ENCODE assay signal across 8 mouse cellular contexts in the genomic region with DNA sequence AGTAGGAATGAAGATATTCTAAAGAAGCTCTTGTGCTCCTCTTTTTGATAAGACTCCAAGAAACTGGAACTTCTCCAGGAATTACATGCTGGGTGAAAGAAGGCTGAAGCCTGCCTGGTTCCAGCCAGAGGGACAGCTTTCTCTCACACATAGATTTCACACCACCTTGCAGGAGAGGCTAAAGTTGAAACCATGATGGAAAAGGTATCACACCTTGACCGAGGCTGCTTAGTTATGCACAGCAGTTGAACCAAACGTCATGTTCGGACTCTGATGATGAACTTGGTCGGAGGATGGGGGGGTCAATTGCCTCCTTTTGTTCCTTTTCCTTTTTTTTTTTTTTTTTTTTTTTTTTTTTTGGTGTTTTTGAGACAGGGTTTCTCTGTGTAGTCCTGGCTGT. TPM values are rescaled to one million over a fixed set of nuclear protein-coding genes. Genes with fewer than 3 reads are reported as not detected.
DNase-seq lines count a peak whose midpoint lies in the region; ATAC-seq and TF ChIP-seq lines count a peak whose summit lies in the region.

No protein-coding gene starts in this region.

- no peak overlapping the region for H3K4me3 ChIP-seq in heart, postnatal 0 days (ENCODE audit: low read depth, low read length)
- H3K4me3 ChIP-seq in MEL (ENCODE audit: control insufficient read depth in 1 of 2, insufficient read depth in 1 of 2, low read depth in 2 of 2, low read length in 2 of 2) (peak overlapping the region; percentile 59 to 76; a peak in 3 of 4 replicates), macrophage (ENCODE audit: inconsistent target) (peak overlapping the region; percentile 89)
- no peak overlapping the region; the same call in 1 of the 2 replicates for H3K4me3 ChIP-seq in forebrain, embryonic 16.5 days (replicated peaks; ENCODE audit: low read length)

- TF ChIP-seq POLR2A in MEL (IDR thresholded peaks at IDR 0.05; ENCODE audit: control insufficient read depth in 1 of 2, insufficient read depth in 1 of 2, low read depth in 1 of 2, low read length in 2 of 2, poor library complexity in 1 of 2) = no peak

- DNase-seq in heart, postnatal 0 days (ENCODE audit: low spot score) = no peak
- DNase-seq in heart, postnatal 10 days = no peak
- peak; percentile 36 for DNase-seq in MEL (ENCODE audit: low read depth, low spot score)
- no peak for DNase-seq in urinary bladder, adult 2 months (ENCODE audit: low spot score)
- no peak for DNase-seq in thymus, postnatal 0 days (ENCODE audit: low spot score)
- no peak for DNase-seq in yolk sac, embryonic 10.5 days (ENCODE audit: low spot score)

- 0 out of 2 replicates have a peak, but pooled peaks cover 6% of the 10 kb centered on the region for H3K36me3 ChIP-seq in heart, postnatal 0 days (replicated peaks; ENCODE audit: control insufficient read depth, insufficient read depth, low read length)
- H3K36me3 ChIP-seq in MEL (ENCODE audit: control insufficient read depth in 1 of 2, insufficient read depth in 2 of 2, low read length in 2 of 2) (peaks cover 13 to 18% of the 10 kb centered on the region in 2 experiments), macrophage (ENCODE audit: inconsistent target) (no peaks in the 10 kb centered on the region)
- H3K36me3 ChIP-seq in forebrain, embryonic 16.5 days (ENCODE audit: control insufficient read depth, insufficient read depth) = no peaks in the 10 kb centered on the region

- TF ChIP-seq EP300 in heart, postnatal 0 days (IDR thresholded peaks at IDR 0.05; ENCODE audit: low read depth) = no peak
- TF ChIP-seq EP300 in MEL (IDR thresholded peaks at IDR 0.05; ENCODE audit: low read depth in 1 of 2, low read length in 2 of 2) = no peak

- intact Hi-C loops in heart, postnatal 10 days (cut with DNase I) = loop anchor here (2.0 to 5.0 kb wide), 2 partner anchors 41 to 98 kb away; a partner anchor contains a TSS

- no peak for TF ChIP-seq RAD21 in MEL (IDR thresholded peaks at IDR 0.05; ENCODE audit: low read depth, low read length)

- peak overlapping the region; percentile 55 for H3K4me2 ChIP-seq in heart, postnatal 0 days (ENCODE audit: low read depth, low read length)
- H3K4me2 ChIP-seq in forebrain, embryonic 16.5 days (ENCODE audit: low read length) = peak overlapping the region; percentile 61

- no peak for ATAC-seq in heart, postnatal 0 days (ENCODE audit: insufficient read depth, low read depth)
- ATAC-seq in forebrain, embryonic 16.5 days = no peak

- TF ChIP-seq CTCF in heart, postnatal 0 days (IDR thresholded peaks at IDR 0.05; ENCODE audit: low read depth) = no peak
- TF ChIP-seq CTCF in MEL (IDR thresholded peaks at IDR 0.05 in 2 of 3, conservative IDR thresholded peaks at IDR 0.05 in 1 of 3; ENCODE audit: control insufficient read depth in 1 of 3, insufficient read depth in 1 of 3, low read depth in 2 of 3, low read length in 3 of 3, poor library complexity in 1 of 3, severe bottlenecking in 1 of 3) = no peak

- H3K27me3 ChIP-seq in heart, postnatal 0 days (ENCODE audit: control insufficient read depth, insufficient read depth, low read length) = no peaks in the 10 kb centered on the region
- H3K27me3 ChIP-seq in MEL (ENCODE audit: control insufficient read depth in 1 of 2, insufficient read depth in 2 of 2, low read length in 2 of 2) = no peaks in the 10 kb centered on the region
- H3K27me3 ChIP-seq in forebrain, embryonic 16.5 days (replicated peaks; ENCODE audit: control insufficient read depth, insufficient read depth, low read length) = no peaks in the 10 kb centered on the region

- 77% methylated on average over 4 of the region's 4 CpGs for WGBS in heart, postnatal 0 days
- WGBS in forebrain, embryonic 16.5 days = 87% methylated on average over 4 of the region's 4 CpGs
- 66% methylated on average over 4 of the region's 4 CpGs for WGBS in macrophage (ENCODE audit: missing documents)

- no peaks in the 10 kb centered on the region for H3K9me3 ChIP-seq in heart, postnatal 0 days (replicated peaks; ENCODE audit: control insufficient read depth, low read length)
- no peaks in the 10 kb centered on the region for H3K9me3 ChIP-seq in MEL (replicated peaks; ENCODE audit: insufficient read depth, low read length)
- H3K9me3 ChIP-seq in forebrain, embryonic 16.5 days (ENCODE audit: control insufficient read depth, low read length) = no peaks in the 10 kb centered on the region

- H3K9ac ChIP-seq in heart, postnatal 0 days (replicated peaks; ENCODE audit: low read depth, low read length) = no peak overlapping the region
- peak overlapping the region; percentile 76 for H3K9ac ChIP-seq in MEL (ENCODE audit: control insufficient read depth, low read depth, low read length, poor library complexity, severe bottlenecking)
- H3K9ac ChIP-seq in forebrain, embryonic 16.5 days (replicated peaks; ENCODE audit: low read depth, low read length) = no peak overlapping the region

- H3K79me2 ChIP-seq in MEL (ENCODE audit: control insufficient read depth, insufficient read depth, low read length, poor library complexity) (peaks cover 42% of the 10 kb centered on the region), macrophage (ENCODE audit: inconsistent target) (peaks cover 39% of the 10 kb centered on the region)

- H3K27ac ChIP-seq in heart, postnatal 0 days (ENCODE audit: low read depth) = 0 out of 2 replicates have a peak overlapping the region, but pooled peaks have one; percentile 98
- H3K27ac ChIP-seq in MEL (ENCODE audit: control insufficient read depth, low read depth, low read length) = no peak overlapping the region; the same call in 1 of the 2 replicates
- no peak overlapping the region; the same call in 1 of the 2 replicates for H3K27ac ChIP-seq in forebrain, embryonic 16.5 days (ENCODE audit: low read length)
- H3K27ac ChIP-seq in macrophage = peak overlapping the region; percentile 35; the same call in 1 of the 2 replicates

- peaks cover 8% of the 10 kb centered on the region; the same call in 1 of the 2 replicates for H3K4me1 ChIP-seq in heart, postnatal 0 days (ENCODE audit: control insufficient read depth, insufficient read depth)
- peaks cover 0 to 12% of the 10 kb centered on the region in 2 experiments; a peak in 3 of 4 replicates for H3K4me1 ChIP-seq in MEL (ENCODE audit: control insufficient read depth in 1 of 2, insufficient read depth in 2 of 2, low read length in 2 of 2)
- peaks cover 12% of the 10 kb centered on the region for H3K4me1 ChIP-seq in forebrain, embryonic 16.5 days (replicated peaks; ENCODE audit: control insufficient read depth, insufficient read depth, low read length)

TF ChIP-seq in MEL, 35 proteins besides CTCF, POLR2A, EP300 and RAD21 (continues in another document):
- no peak for TF ChIP-seq USF1 (IDR thresholded peaks at IDR 0.05; ENCODE audit: low read depth, low read length)

RNA-seq across cellular contexts. Expression of a gene that starts 0.6 kb away (rescaled TPM):
- total RNA-seq in heart, postnatal 0 days (2014; rRNA removed; ENCODE audit: low replicate concordance) = 94.8 and 128 TPM in 2 replicates
- 487 and 507 TPM in 2 replicates for polyA plus RNA-seq in heart, postnatal 0 days (2015; fragmentation: Nextera tagmentation; extraction: Ambion mirVana)
- total RNA-seq in heart, postnatal 10 days (2021) = 100 to 1,000 TPM; 238 to 252 TPM
- 304 and 348 TPM in 2 replicates for total RNA-seq in MEL (2012; rRNA removed)
- polyA plus RNA-seq in MEL (2012; ENCODE audit: insufficient read depth in 1 of 2, insufficient read length in 2 of 2, low read depth in 1 of 2, low replicate concordance in 2 of 2, missing spikeins in 1 of 2) (100 to 1,000 TPM in 1 of 2 experiments, not detected in 1; 295 TPM), macrophage (2018) (163 to 269 TPM (median 248 TPM) in 3 replicates)
- 575 and 587 TPM in 2 replicates for polyA plus RNA-seq in forebrain, embryonic 16.5 days (2015; fragmentation: Nextera tagmentation; extraction: Ambion mirVana)
- total RNA-seq in macrophage (2018; cell fraction: chromatin; rRNA removed) = 100 to 1,000 TPM; 126 to 282 (median 203) TPM
- total RNA-seq in macrophage (2018; cell fraction: cytosol; rRNA removed) = 100 to 1,000 TPM; 131 to 253 (median 177) TPM
- total RNA-seq in macrophage (2018; cell fraction: nucleus; rRNA removed) = 100 to 1,000 TPM; 100 to 256 (median 165) TPM
- 240 and 288 TPM in 2 replicates for polyA plus RNA-seq in urinary bladder, adult 2 months (2012; rRNA removed)
- 653 and 686 TPM in 2 replicates for polyA plus RNA-seq in thymus, postnatal 0 days (2015; fragmentation: Nextera tagmentation; extraction: Ambion mirVana)

RNA-seq across cellular contexts. Expression of a gene that starts 36.2 kb away (rescaled TPM):
- total RNA-seq in heart, postnatal 0 days (2014; rRNA removed; ENCODE audit: low replicate concordance) = 81.4 and 119 TPM in 2 replicates
- polyA plus RNA-seq in heart, postnatal 0 days (2015; fragmentation: Nextera tagmentation; extraction: Ambion mirVana) = 232 and 239 TPM in 2 replicates
- total RNA-seq in heart, postnatal 10 days (2021) = 100 to 1,000 TPM; 166 to 172 TPM
- total RNA-seq in MEL (2012; rRNA removed) = 78.7 and 87.9 TPM in 2 replicates
- 100 to 1,000 TPM in 1 of 2 experiments, not detected in 1; 109 TPM for polyA plus RNA-seq in MEL (2012; ENCODE audit: insufficient read depth in 1 of 2, insufficient read length in 2 of 2, low read depth in 1 of 2, low replicate concordance in 2 of 2, missing spikeins in 1 of 2)
- polyA plus RNA-seq in forebrain, embryonic 16.5 days (2015; fragmentation: Nextera tagmentation; extraction: Ambion mirVana) = 199 and 240 TPM in 2 replicates
- 10 to 100 TPM; 23.9 to 69.5 (median 50.5) TPM for total RNA-seq in macrophage (2018; cell fraction: chromatin; rRNA removed)
- 10 to 100 TPM; 34.9 to 63.7 (median 44.0) TPM for total RNA-seq in macrophage (2018; cell fraction: cytosol; rRNA removed)
- total RNA-seq in macrophage (2018; cell fraction: nucleus; rRNA removed) = 10 to 100 TPM; 22.7 to 52.6 (median 32.3) TPM
- 26.4 to 54.8 TPM (median 53.4 TPM) in 3 replicates for polyA plus RNA-seq in macrophage (2018)
- 88.2 and 95.6 TPM in 2 replicates for polyA plus RNA-seq in urinary bladder, adult 2 months (2012; rRNA removed)
- polyA plus RNA-seq in thymus, postnatal 0 days (2015; fragmentation: Nextera tagmentation; extraction: Ambion mirVana) = 328 and 338 TPM in 2 replicates

RNA-seq across cellular contexts. Expression of a gene that starts 42.0 kb away (rescaled TPM):
- total RNA-seq in heart, postnatal 0 days (2014; rRNA removed; ENCODE audit: low replicate concordance) = 3.2 and 6.9 TPM in 2 replicates
- 18.1 and 21.4 TPM in 2 replicates for polyA plus RNA-seq in heart, postnatal 0 days (2015; fragmentation: Nextera tagmentation; extraction: Ambion mirVana)
- total RNA-seq in heart, postnatal 10 days (2021) = 10 to 100 TPM; 14.0 to 15.5 TPM
- 6.7 and 7.2 TPM in 2 replicates for total RNA-seq in MEL (2012; rRNA removed)
- 10 to 100 TPM in 1 of 2 experiments, not detected in 1; 13.0 TPM for polyA plus RNA-seq in MEL (2012; ENCODE audit: insufficient read depth in 1 of 2, insufficient read length in 2 of 2, low read depth in 1 of 2, low replicate concordance in 2 of 2, missing spikeins in 1 of 2)
- polyA plus RNA-seq in forebrain, embryonic 16.5 days (2015; fragmentation: Nextera tagmentation; extraction: Ambion mirVana) = 51.2 and 52.1 TPM in 2 replicates
- total RNA-seq in macrophage (2018; cell fraction: chromatin; rRNA removed) = 100 to 1,000 TPM in 25 of 26 experiments, 10 to 100 TPM in 1; 89.8 to 317 (median 227) TPM
- 10 to 100 TPM; 11.7 to 39.1 (median 31.2) TPM for total RNA-seq in macrophage (2018; cell fraction: cytosol; rRNA removed)
- 100 to 1,000 TPM in 7 of 26 experiments, 10 to 100 TPM in 19; 46.9 to 144 (median 92.7) TPM for total RNA-seq in macrophage (2018; cell fraction: nucleus; rRNA removed)
- polyA plus RNA-seq in macrophage (2018) = 17.8 to 50.5 TPM (median 26.8 TPM) in 3 replicates
- 12.9 and 17.4 TPM in 2 replicates for polyA plus RNA-seq in urinary bladder, adult 2 months (2012; rRNA removed)
- 60.0 and 71.5 TPM in 2 replicates for polyA plus RNA-seq in thymus, postnatal 0 days (2015; fragmentation: Nextera tagmentation; extraction: Ambion mirVana)

Comparison
In these comparisons a context has a peak if more than half of its experiments do, and no peak if none do; other contexts are left out.
1. H3K27ac ChIP-seq: peak in heart, postnatal 0 days (single experiment) and macrophage (single experiment); none in MEL (single experiment) and forebrain, embryonic 16.5 days (single experiment).
2. H3K4me3 ChIP-seq: peak in MEL (2 of 2) and macrophage (single experiment); none in heart, postnatal 0 days (single experiment) and forebrain, embryonic 16.5 days (single experiment).